Mouse (Mus musculus) cerebellum, adult 8-10 months (tissue): ENCODE data around the gene Tprn.
A peak's percentile ranks its signal among the peaks of the same experiment; 100 is the strongest.
"Not testable (repeated sequence)": the region's sequence is repeated elsewhere in the genome, so short reads cannot be mapped to it uniquely, and the experiment has no call there.

Experiments used
- DNase-seq: peaks from one replicate; pipeline ENCODE4 v3.0.0; 2022

Tprn gene

DNA sequence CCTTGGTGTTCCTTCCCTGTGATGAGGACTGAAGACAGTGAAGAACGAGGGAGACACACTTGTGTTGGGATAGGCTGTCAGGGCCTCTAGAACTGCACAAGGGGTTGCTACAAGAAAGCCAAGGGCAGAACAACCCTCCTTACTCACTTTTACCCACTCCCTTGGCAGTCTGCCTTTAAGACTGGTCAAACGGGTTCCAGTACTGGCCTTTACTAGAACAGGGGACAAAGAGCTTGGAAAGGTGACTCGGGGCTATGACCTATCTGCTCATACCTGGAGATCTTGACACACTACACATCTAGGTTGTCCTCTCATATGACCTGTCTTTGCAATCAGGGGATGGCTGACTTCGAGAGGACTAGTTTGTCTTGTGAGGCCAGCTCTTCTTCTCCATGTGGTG, 24.9 kb upstream of the Tprn start:
- no peak for DNase-seq

DNA sequence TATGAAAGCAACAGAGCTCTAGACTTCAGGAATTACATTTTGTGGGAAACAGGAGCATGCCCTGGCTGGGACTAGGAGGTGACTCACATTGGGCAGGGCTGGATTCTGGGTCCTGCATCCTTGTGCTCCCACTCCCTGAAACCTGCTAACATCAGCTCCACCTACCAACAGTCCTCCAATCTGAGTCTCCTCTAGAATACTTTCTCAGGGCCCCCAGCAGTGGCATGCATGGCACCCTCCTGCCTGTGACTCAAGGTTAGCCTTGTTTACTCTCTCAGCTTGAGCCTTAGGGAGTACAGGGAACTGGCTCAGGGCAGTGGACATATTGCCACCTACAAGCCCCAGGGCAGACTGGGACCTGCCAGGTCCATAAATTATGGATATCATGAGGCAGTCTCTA, 24.3 kb upstream of the Tprn start:
- DNase-seq, result no peak

DNA sequence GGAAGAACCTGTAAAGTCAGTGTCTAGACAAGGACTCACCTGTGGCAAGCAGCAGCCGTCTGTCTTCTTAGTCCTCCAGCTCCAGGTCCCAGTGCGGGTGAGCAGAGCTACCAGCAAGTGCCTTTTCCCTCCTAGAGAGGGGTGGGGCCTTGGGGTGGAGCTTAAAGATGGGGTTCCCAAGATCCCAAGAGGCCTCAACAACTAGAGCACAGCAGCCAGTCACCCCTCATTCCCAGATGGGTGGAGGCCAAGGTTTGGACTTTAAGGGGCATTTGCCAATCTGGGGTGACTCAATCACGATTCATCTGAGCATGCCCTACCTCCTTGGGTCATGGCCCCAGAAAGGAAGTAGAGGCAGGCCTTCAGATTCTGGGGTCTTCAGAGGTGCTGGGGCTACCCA, 22.7 kb upstream of the Tprn start:
- DNase-seq, result no peak

DNA sequence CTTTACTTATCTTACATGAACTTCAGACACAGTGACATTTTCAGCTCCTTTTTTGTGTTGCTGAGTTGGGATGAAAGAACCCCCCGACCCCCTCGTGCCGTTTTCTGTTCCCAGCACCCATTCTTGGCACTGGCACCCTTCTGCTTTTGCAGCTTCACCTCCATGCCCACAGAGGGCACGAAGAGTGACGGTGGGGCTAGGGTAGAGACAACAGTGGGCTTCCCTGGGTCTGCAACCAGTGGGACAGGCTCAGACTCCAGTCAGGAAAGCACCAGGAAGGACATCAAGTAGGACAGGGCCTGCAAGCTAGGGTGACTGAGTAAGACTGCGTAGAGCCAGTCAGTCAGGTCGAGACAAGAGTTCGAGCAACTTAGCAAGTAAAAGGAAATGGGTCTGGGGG, 22.1 kb upstream of the Tprn start:
- DNase-seq, result no peak

DNA sequence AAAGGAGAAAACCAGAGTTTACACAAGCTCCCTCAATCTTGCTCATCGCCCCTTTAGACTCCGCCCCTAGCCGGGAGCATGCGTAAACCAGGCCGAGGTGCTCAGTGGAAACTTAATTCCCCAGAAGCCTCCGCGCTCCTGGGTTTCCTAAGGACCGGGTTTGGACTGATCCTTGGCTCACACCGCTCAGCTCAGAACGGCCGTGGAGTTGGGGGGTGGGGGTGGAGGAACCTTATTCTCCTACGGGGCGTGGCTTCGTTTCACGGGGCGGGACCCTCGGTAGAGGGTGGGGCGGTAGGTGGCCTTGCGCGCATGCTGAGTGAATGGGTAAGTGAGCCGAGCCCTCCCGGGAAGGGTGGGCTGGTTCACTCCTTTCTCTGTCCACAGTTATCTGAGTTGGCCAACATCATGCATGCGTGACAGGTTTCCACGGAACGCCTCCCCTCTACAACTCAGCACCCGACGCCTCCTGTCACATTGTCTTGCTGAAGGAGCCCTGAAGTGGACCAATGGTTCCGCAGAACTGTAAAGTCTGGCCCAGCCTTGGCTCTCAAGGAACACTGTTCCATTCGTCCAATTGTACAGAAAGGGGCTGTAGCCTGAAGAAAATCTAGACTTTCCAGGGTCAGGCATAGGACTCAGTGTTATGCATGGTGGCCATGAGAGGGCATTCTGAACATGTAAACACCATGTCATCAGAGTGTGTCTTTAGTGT, 21.5 kb upstream of the Tprn start:
- peak; percentile 68 for DNase-seq

DNA sequence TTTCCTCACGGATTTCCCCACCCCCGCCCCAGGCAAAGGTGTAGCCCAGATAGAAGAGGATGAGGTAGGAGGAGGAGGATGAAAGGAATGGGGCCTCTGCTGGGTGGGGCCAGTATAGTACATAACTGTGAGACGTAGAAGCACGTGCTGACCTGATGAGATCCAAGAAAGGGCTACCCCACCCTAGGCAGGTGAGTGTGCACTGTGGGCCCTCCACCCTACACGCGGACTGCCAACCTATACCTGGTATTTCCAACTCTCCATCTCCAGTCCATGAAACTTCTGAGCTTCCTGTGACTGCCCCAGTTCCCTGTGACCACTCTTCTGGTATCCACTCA, 21.0 kb upstream of the Tprn start:
- no peak for DNase-seq

DNA sequence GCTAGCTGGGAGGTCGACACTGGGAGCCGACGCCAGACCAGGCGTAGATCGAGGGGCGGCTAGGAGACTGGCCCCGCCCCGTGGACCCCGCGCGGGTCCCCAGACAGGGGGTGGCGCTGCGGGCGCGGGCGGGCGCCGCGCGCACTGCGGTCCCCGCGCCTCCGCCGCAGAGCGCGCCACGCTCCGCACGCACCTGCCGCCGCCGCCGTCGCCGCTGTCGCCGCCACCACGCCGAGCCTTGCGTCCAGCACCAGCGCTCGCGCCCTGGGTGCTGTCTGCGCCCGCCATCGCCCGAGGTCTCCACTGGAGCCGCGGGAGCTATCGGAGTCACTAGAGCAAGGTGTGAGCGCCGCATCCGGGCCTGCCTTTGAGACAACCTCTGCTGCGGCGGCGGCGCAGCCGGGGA, 20.3 kb upstream of the Tprn start, which contains the start of the genes Rnf208 and Cysrt1:
Gene Rnf208 (plus strand): TSS at position 155 of the 406 bp plus-strand sequence.
Gene Cysrt1 (minus strand): TSS at position 352 of the 406 bp plus-strand sequence.
- DNase-seq, result peak; percentile 59

DNA sequence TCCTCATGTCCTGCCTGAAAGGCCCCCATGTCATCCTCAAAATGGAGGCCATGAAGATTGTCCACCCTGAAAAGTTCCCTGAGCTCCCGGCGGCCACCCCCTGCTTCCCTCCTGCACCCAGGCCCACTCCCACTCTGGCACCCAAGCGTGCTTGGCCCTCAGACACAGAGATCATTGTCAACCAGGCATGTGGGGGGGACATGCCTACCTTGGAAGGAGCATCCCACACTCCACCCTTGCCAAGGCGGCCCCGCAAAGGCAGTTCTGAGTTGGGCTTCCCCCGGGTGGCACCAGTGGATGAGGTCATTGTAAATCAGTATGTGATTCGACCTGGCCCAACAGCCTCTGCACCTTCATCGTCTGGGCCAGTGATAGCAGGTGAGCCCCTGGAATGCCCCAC, 19.1 kb upstream of the Tprn start:
- DNase-seq, result no peak

DNA sequence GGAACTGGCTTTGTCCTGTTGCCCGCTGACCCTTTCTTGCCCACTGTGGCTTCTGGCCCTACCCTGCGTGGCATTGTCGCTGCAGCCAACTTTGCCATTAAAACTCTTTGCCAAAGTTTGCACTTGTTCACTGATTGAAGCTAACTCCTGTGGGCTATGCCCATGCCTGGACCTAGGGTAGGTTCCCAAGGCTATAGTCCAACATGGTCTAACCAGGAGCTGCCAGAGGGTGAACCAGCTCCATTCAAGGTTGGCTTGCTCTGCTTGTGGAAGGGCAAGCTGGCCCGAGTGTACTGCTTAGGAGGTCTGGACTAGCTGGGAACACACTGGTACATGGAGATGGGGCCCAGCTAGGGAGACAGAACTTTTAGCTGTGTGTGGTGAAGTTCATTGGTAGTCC, 18.3 kb upstream of the Tprn start:
- no peak for DNase-seq

DNA sequence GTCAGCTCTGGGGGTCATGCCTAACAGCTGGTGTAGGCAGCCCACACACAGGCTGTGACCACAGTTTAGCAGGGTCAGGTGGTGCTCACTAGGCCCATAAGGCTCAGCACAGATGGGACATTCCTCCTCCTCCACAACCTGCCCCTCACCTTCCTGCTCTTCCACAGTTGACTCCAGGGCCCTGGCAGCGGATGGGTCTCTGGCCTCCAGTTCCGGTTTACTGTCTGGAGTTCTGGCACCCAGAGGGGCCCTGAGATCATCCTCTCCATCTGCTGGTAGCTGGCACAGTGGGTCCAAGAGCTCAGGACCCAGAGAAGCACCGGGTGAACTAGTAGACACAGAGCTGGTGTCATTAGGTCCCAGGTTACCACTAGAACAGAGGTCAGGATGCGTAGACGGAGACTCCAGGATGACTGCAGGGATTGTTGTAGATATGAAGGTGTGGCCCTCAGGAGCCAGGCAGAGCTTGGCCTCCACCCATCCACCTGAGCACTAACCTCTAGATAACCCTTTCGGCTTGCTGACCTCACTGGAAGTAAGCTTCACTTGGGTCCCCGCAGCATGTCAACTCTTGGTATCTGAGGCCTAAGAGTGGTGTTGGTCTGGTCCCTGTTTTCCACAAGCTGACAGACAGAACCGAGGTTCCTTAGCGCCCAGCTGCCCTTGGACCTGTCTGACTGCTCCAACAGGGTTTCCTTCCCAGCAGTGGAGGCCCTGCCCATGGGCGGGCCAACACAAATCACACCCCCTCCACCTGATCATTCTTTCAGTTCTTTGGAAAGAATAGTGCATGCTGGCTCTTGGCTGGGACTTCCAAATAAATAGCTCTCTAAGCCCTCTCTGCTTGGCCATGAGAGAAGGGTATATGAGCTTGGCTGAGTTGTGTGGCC, 16.0 kb upstream of the Tprn start, which contains the start of gene AL732309.1:
Gene AL732309.1 (minus strand): TSS at position 681 of the 890 bp plus-strand sequence.
- DNase-seq, result no peak

DNA sequence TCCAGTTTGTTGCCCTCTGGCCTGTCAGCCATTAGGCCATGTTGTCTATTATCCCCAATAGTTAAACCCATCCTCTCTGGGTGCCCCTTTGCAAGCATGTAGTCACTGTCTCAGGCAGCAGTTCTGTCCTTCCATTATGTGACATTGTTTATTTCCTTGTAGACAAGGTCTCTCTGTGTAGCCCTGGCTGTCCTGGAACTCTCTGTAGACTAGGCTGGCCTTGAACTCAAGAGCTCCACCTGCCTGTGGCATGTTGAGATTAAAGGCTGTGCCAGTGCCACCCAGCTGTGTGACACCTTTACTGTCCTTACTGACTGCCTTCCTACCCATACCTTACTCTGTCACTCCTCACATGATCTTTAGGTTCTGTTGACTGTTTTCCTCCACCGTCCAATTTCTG, 10.1 kb upstream of the Tprn start:
- DNase-seq, result no peak

DNA sequence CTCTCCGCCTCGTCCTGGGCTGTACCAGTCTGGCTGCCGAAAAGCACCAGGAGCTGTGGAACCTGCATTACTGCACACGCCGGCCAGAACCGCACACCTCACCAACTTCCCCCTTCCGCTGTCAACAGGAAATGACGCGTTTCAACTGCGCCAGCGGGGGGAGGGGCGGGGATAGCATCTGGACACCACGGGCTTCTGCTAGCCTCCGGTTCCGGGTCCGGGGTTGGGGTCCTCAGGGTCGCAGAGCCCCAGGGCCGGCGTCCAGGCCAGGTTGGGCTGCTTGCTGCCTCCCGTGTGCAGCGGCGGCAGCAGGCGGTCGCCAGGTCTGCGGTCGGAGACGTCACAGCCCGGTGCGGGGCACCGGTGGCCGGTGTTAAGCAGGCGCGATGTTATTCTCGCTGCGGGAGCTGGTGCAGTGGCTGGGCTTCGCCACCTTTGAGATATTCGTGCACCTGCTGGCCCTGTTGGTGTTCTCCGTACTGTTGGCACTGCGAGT, 7.1 kb upstream of the Tprn start, which contains the start of gene Tmem203:
Gene Tmem203 (plus strand): TSS at position 156 of the 496 bp plus-strand sequence.
- peak; percentile 82 for DNase-seq

DNA sequence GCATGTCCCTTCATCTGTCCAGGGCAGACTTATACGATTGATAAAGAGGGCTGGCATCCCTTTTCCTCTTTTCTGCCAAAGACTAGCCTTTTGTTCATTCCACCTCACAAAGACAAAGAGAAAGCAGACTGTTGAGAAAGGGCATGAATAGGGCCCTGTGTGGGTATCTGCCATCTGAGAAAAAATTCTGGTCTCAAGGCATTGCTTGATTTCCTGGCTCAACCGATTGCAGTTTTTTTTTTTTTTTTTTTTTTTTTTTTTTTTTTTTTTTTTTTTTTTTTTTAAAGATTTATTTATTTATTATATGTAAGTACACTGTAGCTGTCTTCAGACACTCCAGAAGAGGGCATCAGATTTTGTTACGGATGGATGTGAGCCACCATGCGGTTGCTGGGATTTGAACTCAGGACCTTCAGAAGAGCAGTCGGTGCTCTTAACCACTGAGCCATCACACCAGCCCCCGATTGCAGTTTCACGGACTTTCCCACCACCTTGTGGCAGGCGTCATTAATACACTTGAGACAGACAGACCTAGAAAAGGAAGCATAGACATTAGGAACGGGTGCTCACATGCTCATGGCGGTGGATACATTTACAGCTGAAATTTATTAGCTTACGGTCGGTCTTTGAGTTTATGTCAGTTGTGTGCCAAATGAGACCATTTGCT, 5.8 kb upstream of the Tprn start:
- not testable (repeated sequence) for DNase-seq

DNA sequence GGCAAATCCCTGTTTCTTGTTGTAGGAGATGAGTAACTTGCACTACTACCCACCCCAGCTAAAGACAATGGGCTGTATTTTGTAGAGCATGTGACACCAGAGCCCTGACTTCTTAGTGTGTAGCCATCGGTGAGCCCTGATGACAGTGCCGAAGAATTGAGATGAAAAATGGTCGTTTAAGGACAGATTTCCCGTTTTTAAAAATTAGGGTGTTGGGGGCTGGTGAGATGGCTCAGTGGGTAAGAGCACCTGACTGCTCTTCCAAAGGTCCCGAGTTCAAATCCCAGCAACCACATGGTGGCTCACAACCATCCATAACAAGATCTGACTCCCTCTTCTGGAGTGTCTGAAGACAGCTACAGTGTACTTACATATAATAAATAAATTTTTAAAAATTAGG, 5.2 kb upstream of the Tprn start:
- DNase-seq, result not testable (repeated sequence)

DNA sequence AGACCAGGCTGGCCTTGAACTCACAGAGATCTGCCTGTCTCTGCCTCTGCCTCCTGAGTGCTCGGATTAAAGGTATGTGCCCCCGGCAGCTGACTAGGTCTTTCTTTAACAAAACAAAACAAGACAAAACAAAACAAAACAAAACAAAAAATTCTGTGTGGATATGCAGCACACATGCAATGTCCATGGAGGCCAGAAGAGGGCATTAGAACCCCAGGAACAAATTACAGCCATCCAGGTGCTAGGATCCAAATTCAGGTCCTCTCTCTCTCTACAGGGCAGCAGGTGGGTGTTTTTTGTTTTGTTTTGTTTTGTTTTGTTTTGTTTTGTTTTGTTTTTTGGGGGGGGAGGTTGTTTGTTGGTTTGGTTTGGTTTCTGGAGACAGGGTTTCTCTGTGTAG, 3.5 kb upstream of the Tprn start:
- no peak for DNase-seq

DNA sequence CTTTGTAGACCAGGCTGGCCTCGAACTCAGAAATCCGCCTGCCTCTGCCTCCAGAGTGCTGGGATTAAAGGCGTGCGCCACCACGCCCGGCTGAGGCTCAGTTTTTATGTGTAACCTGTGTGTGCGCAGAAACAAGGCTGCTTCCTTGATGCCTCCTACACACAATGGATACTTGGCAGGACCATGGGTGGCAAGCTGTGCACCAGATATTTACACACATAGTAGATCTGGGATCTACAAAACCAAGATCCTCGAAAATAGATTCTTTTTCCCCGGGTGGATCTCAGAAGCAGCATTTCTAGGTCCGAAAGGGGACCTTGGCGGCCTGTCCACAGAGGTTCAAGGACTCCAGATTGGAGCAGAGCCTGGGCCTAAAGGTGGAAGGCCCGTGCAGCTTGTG, 548 bp upstream of the Tprn start:
- DNase-seq, result no peak

DNA sequence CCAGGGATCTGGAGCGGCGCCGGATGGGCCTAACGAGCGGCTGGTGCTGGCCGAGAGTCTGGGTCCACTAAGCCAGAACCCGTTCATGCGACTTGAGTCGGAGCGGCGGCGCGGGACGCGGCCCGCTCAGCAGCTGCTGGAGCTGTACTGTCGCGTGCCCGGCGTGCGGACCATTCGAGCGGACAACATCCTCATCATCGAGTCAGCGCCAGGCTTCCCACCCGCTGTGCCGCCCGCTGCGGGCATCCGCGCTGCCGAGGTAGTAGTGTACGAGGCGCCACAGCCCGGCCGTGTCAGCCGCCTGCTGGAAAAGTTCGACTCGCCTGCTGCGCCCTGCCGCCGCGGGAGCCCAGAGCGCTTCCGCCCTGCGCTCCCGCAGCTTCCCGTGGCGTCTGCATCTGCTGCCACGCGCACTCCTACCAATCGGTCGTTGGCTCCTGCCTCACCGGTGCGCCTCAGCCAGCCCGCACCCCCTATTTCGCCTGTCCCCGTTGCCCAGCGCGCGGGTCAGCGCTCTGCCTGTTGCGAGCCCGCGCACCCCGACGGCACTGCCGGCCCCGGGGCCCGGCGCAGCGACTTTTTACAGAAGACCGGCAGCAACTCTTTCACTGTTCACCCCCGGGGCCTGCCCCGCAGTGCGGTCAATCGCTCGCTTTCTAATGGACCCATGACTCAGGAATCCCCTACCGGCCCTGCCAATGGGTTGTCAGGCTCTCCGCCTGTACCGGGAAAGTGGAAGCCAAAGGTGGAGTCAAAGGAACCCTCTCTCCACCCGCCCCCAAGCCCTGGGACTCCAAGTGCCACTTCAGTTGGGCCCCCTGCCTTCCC, 591 bp downstream of the Tprn start:
- DNase-seq, result peak; percentile 82

DNA sequence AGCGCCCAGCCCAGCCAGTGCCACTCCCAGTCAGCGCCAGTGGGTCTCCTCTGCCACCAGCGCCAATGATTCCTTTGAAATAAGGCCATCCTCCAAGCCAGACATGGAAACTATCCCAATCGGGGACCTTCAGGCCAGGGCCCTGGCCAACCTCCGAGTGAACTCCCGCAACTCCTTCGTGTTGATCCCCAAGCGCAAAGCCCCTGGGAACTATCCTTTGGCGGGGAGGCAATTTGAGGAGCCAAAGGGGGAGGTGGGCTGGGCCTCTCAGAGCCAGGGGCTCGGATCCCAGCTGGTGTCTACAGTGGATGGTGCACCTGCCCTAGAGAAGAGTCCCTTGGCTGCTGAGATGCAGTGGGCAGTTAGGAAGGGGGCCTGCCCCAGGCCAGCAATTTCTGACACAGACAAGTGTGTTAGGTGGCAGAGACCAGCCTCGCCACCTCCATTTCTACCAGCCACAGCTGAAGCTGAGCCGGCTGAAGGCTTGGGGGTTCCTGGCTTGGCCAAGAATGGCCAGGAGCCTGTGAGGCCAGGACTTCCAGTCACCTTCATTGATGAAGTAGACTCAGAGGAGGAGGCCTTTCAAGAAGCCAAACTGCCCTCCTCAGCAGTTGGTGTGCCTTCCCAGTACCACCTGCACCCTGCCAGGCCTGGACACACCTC, 1.3 kb downstream of the Tprn start:
- DNase-seq, result peak; percentile 49

DNA sequence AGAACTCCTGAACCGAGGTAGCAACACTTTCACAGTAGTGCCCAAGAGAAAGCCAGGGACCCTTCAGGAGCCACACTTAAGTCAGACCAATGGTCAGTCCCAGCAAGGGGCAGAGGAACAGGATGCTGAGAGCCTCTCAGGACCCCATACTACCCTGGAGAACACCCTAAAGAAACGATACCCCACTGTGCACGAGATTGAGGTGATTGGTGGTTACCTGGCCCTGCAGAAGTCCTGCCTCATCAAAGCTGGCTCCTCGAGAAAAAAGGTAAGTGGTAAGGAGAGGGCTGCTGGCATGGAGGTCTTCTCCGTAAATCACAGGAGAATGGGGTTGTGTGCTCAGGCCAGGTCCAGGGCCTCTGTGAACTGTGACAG, 1.9 kb downstream of the Tprn start:
- DNase-seq, result no peak

DNA sequence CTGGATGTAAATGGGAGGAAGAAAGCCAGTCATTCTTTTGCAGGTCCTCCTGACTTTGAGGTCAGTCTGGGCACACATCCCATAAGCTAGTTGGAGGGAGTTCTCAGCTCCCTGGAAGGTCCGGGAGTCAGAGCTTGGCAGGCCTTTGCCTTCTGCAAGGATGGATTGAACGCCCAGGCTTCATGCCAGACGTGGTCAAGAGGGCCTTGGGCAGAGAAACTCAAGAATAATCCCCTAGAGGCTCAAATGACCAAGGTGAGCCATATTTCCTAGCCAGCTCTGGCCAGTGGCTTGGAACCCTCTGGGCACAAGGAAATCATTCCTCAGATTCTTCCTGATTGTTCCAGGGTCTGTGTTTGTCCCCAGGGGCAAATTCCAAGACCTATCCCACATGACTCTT, 2.4 kb downstream of the Tprn start:
- DNase-seq, result peak; percentile 87

DNA sequence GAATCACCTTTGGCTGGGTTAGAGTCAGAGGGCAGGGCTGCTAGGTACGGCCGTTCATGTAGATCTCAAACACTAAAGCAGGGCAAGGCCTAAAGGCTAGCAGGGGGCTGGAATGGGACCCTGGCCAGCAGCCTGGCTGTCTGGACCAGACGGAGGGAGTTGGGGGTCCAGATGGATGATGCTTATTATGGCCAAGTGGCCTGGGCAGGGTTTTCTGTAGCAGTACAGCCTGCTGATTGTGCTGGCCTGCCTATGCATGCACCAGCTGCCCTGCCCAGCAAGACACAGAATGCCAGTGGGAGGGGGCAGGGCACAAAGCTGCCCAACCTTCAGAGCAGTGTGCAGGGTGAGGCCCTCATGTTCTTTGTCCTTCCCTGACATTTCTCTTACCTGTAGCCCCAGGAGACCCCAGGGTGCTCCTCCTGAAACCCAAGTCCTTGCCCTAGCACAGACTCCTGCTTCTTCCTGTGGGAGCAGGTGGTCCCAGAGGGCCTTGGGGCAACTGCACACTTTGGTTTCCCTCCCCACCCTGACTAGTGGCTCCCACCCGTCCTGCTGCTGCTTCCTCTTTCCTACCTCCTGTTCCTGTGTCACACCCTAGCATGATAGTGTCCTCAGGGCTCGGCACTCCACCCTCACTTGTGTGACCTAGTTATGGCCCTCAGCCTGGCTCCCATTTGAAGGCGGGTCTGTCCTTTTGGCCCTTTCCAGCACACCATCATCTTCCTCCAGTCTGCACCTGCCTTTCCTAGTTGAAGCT, 3.7 kb downstream of the Tprn start:
- DNase-seq, result peak; percentile 96
